Mouse (Mus musculus): Measurements from ENCODE around the gene 4930407I10Rik. TPM values are rescaled to one million over a fixed set of nuclear protein-coding genes. Genes with fewer than 3 reads are reported as not detected.
A peak's percentile ranks its signal among the peaks of the same experiment; 100 is the strongest.

4930407I10Rik gene
- not detected for total RNA-seq (2021)
- long read RNA-seq, result 0 reads

DNA sequence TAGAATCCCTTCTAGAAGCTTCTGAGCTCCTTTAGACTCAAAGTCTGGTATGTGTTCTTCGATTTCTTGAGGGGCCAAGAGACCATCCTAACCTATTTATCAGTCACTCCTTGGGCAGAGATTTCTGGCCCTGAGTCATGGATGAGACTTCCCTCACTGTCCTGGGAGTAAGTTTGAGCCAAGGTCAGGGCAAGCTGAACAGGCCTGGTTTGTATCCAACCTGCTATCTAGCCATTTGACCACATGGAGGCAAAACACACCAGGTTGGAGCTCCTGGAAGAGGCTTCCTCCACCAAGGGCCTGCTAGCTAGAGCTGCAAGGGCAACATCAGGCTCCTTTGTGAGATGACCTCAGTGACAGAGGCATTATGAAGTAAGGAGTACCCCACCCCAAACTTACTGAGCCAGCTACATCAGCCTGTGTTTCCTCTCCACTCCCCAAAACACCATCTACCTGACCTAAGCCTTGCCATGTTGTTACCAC lies at the start of gene 4930407I10Rik:
4930407I10Rik (plus strand) TSS at position 433 of the 483 bp plus-strand sequence.
- no peak for DNase-seq (ENCODE audit: low spot score in 2 of 2)

DNA sequence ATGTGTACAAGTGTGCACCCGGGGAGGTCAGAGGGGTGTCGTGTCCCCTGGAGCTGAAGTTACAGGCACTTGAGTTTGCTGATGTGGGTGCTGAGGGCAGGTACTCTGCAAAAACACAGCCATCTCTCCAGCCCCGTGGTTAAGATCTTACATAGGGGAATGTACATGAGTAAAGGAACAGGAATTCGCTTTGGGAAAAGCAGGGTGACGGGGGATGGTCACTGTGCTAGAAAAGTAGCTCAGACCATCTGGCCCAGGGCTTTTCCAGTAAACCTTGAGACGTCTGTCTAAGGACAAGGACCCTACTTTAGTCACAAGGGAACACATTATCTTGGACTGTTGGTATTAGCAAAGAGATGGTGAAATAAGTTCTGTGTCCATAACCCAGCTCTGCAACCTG lies 47.0 kb upstream of the 4930407I10Rik start:
- no peak for DNase-seq (ENCODE audit: low spot score in 2 of 2)

DNA sequence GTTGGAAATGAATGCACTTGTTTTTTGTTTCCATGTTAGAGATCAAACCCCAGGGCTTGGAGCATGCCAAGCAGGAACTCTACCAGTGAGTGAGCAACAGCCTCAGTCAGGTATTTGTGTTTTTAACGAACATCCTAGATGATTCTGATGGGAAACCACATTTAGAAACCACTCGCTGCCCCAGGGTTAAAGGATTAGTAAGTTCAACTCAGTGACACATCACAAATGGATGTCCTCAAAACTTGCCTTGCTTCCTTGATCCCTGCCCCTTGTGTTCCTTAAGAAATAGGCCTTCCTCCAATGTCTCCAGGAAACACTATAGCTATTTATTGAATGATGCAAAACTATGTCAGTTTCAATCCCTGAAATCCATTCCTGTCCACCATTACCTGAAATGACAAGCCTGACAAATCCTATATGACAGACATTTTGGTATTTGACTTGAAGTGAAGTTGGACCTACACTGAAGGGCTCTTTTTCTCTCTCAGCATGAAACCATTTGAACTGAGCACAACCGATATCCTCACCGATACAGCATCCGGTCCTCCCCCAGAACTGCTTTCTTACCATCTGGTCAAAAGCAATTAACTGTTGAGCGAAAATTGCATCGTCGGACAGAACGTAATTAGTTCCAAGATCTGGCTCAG lies 44.1 kb upstream of the 4930407I10Rik start:
- peak in 1 of 2 experiments; percentile 40 for DNase-seq (ENCODE audit: low spot score in 2 of 2)

DNA sequence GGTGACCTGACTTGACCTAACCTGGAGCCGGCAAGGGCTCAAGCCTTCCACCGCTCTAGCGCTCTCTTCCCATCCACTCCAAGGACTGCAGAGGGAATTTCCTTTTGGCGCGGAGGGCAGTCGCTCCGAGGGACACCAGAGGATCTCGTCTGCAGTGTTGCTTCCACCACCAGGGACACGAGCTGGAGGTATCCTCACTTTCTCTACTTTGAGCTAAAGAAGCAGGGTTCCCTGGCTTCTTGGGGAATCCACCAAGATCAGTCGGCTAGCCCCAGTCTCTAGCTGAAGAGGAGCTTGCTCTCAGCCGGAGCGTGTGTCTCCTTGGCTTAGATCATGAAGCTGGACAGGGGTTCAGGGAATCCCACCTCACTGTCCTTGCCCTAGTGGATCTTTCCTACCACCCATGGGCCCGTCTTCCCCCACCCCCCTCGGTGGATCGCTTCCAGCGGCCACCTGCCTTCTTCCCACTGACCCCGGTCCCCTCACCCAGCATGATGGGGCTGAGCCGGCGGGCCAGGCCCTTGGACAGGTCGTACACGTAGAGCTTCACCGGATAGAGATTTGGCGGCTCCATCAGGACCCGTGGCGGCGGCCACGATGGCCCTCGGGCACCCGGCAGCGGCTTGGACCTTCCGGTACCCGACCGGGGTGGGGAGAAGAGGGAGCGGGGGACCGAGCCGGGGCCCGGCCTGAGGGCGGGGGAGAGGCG lies 43.4 kb upstream of the 4930407I10Rik start:
- DNase-seq (ENCODE audit: low spot score in 2 of 2), result peak in 1 of 2 experiments; percentile 25

DNA sequence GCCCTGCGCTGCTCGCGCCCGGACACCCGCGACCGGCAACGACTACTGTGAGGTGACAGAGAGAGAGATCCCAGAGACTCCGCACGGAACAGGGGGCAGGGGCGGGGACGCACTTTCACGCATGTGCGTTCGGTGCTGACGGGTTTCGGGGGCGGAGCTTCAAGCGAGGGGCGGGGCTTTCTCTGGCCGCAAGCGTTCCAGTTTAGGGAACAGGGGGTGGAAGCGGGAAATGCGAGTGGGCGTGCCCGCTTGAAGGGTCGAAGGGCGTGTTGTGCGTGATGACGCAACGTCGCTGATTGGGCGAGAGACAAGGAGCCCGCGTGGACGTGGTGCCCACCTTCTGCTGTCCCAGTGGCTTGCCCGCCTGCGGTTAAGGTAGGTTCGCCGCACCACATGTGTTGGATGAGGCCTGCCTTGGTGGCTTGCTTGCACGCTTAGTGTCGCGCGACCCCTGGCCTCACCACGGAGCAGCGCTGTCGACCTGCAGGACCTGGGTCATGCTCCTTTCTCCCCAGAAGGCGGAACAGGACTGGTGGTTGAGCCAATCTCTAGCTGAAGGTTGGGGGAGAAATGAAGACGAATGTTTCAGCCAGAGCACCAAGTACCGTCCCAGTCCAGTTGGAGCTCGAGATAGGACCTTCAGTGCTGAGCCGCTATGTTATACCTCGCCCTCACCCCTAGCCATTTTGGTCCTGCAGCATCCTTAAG lies 42.7 kb upstream of the 4930407I10Rik start:
- DNase-seq (ENCODE audit: low spot score in 2 of 2), result peak; percentile 99 to 100

DNA sequence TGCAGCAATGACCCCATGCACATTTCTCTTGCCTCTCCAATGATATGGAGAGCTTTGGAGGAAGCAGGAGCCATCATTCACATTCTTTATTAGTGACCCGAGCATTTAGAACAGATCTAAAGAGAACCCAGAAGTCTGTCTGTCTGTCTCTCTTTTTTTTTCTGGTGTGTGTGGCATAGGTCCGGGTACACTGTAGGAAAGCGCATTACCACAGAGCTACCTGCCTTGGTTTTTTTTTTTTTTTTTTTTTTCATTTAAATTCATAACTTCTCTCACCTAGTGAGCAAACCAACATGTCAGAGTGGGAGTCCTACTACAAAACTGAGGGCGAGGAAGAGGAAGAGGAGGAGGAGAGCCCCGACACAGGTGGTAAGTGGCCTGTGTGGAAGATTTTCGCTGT lies 42.1 kb upstream of the 4930407I10Rik start:
- no peak for DNase-seq (ENCODE audit: low spot score in 2 of 2)

DNA sequence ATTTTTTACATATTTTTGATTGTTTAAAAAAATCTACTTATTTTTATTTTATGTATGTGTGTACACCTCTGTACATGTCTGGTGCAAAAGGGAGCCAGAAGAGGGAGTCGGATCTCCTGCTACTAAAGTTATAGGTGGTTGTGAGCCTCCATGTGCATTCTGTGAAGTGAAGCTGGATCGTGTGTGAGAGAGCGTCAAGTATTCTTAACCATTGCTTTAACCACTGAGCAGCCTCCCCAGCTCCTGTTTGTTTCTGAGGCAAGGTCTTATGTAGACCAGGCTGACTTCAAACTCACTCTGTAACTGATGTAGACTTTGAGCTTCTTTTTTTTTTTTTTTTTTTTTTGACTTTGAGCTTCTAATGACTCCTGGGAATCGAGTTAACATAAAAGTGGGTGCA lies 41.5 kb upstream of the 4930407I10Rik start:
- no peak for DNase-seq (ENCODE audit: low spot score in 2 of 2)

DNA sequence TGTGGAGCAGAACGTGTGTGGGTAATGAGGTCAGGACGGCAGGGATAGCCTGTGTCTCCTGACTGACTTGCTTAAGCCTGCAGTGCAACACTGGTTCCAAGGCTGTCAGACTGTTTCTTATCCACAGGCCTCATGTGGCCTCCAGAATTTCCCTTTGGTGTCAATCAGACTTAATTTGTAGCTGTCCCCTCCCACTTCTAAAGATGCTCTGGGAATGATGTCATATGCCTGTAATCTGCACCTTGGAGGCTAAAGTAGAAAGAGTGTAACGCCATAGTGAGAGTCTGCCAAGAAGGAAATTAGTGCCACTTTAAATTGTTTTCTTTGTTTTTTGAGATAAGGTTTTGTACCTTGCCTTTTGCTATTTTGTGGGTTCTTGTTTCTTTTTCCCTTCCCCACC lies 39.7 kb upstream of the 4930407I10Rik start:
- no peak for DNase-seq (ENCODE audit: low spot score in 2 of 2)

DNA sequence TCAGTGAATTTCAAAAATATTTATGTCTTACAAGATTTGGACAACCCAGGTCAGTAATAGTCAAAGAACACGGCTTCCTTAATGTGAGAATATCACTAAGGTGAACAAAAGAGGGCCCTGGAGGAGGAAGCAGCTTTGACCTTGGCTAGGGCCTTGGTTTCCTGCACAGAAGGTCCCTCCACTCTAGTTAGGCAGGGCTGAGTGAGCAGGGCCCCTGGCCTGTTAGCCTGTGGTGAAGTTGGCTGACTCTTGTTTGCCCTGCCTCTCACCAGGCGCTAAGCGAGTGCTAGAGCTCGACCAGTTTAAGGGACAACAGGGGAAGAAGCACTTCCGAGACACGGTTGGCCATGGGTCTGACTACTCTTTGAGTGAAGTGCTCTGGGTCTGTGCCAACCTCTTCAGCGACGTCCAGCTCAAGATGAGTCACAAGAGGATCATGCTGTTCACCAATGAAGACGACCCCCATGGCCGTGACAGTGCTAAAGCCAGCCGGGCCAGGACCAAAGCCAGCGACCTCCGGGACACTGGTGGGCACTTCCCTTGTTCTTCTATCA lies 36.3 kb upstream of the 4930407I10Rik start:
- no peak for DNase-seq (ENCODE audit: low spot score in 2 of 2)

DNA sequence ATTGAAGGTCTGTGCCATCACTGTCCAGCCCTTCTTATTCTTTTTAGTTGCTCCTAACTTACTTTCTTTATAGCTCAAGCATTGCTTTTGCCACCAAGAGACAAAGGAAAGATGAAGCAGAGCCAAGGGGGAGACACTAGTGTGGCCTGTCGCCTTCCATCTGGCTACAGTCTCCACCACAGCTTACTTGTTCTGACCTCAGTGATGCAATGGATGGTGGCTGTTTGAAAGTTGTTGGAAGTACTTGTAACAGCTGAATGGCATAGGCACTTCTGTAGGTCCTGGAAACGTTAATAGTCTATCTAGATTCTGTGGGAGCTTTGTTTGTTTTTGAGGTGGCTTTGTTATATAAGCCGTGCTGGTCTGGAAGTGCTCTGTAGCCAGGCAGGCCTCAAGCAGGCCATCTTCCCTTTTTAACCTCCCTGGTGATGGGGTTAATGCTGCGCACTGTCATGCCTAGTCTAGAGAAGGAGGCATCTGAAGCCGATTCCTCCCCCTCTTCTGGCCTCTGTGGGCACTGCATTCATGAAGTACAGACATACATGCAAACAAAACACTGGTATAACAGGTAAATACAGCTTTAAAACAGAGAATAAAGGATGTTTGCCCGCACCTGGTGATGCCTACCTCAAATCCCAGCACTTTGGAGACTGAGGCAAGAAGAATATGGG lies 34.9 kb upstream of the 4930407I10Rik start:
- no peak for DNase-seq (ENCODE audit: low spot score in 2 of 2)

DNA sequence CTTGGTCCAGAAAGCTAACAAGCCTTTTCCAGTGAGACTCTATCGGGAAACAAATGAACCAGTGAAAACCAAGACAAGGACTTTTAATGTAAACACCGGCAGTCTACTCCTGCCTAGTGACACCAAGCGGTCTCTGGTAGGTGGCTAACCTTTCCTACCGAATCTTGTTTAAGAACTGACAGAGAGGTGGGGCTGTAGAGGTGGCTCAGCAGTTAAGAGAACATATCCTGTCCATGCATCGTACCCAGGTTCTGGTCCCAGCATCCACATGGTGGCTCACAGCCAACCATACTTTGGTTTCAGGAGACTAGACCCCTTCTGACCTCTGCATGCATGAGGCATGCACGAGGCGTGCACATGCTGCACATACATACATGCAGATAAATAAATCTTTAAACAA lies 31.7 kb upstream of the 4930407I10Rik start:
- DNase-seq (ENCODE audit: low spot score in 2 of 2), result no peak

DNA sequence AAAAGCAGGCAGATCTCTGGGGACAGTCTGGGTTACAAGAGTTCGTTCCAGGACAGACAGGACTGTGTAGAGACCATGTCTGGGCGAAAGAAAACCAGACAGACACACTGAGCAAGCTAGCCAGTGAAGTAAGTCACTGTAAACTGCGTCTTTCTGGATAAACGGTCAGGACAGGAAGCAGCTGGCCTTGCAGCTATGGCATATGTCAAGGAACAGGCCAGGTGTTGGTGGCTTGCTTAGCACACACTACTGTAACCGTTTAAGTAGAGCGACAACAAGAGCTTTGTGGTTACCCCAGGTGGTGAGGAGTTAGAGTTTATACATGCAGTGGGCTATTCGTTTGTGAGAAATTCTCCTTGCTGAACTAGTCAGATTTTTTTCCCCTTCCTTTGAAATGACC lies 31.2 kb upstream of the 4930407I10Rik start:
- no peak for DNase-seq (ENCODE audit: low spot score in 2 of 2)

DNA sequence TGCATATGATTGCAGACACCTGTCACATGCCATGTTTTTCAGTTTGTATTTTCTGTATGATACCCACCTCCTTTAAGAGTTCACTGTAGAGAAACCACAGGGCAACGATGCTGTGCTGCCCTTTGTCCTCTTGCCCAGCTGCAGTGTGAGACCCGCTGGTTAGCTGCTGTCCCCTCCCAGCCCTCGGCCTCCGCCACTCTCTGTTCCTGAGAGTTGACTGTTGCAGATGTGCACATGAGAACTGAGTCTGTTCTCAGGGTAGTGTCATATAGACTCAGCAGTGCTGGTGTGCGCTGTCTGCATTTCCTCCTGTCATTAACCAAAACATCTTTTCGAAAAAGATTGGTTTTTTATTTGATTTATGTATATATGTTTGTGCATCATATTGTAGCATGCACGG lies 26.6 kb upstream of the 4930407I10Rik start:
- no peak for DNase-seq (ENCODE audit: low spot score in 2 of 2)

DNA sequence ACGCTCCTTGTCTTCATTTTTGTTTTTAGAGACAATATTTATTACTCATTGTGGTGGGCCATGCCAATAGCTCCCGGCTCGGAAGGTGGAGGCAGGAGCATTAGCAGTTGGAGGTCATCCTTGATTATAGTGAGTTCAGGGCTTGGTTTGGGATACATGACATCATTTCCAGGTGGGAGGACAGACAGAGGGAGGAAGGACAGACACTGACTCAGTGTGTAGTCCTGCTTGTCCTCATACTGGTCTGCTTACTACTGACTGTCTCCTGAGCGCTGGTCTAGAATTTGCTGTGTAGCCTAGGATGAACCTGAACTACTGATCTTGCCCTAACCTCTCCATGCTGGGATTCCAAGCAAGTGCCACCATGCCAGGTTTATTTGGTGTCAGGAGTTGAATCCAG lies 25.2 kb upstream of the 4930407I10Rik start, which contains the start of gene Desi1:
Desi1 (minus strand) TSS at position 101 of the 400 bp plus-strand sequence.
- DNase-seq (ENCODE audit: low spot score in 2 of 2), result no peak

DNA sequence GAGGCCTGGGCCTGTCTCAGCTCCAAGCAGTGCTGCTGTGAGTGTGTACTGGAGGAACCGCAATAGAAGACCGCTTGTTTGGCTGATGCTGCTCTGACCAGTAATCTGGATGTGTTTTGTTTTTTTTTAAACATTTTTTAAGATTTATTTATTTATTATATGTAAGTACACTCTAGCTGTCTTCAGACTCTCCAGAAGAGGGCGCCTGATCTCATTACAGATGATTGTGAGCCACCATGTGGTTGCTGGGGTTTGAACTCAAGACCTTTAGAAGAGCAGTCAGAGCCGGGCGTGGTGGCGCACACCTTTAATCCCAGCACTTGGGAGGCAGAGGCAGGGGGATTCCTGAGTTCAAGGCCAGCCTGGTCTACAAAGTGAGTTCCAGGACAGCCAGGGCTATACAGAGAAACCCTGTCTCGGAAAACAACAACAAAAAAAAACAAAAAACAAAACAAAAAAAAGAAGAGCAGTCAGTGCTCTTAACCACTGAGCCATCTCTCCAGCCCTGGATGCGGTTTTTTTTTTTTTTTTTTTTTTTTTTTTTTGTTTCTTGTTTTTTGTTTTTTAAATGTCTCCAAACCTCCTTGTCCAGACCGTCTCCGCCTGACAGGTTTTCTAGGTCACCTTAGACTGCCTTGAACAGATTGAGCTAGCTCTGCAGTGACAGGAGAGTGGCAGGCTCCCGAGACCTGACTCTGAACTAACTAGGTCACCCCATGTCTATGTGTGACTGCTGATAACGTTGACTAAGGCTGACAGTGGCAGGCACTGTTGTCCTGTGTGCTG lies 22.9 kb upstream of the 4930407I10Rik start:
- DNase-seq (ENCODE audit: low spot score in 2 of 2), result peak in 1 of 2 experiments; percentile 39

DNA sequence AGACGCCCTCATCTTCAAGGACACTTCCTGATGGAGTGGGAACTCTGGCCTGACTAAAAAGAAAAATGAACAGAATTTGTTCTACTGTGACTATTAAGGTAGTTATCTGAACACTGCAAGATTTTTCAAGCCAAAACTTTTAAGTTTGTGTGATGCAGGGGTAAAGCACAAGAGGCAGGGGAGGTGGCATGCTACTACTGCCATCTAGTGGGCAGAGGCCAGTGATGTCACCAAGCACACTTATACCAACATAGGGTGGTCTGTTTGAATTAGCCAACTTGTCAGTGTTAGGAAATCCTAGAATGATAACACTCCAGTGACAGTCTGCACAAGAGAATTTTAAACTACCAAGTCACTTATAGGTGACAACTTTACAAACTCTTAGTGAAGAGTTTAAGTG lies 18.3 kb upstream of the 4930407I10Rik start:
- peak in 1 of 2 experiments; percentile 67 for DNase-seq (ENCODE audit: low spot score in 2 of 2)

DNA sequence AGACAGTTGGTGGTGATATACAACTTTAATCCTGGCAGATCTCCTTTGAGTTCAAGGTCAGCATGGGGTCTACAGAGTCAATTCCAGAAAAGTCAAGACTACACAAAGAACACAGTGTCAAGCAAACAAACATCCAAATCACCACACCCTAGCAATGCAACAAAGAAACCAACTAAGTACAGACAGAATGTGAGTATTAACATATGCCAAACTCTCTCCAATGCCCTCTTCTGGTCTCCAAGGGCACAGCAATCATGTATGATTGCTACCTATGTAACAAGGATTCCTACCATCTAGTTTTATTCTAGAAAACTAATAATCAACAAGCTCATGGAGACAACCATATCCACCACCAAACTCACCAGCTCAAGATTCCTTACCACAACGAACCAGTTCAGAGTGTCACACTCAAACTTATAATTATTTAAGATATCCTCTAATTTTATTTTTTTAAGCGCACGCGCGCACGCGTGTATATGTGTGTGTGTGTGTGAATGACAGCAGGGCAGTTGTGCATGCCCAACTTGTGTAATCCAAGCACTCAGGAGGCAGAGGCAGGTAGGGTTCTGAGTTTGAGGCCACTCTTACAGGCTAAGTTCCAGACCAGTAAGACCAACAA lies 14.7 kb upstream of the 4930407I10Rik start:
- DNase-seq (ENCODE audit: low spot score in 2 of 2), result peak in 1 of 2 experiments; percentile 32

DNA sequence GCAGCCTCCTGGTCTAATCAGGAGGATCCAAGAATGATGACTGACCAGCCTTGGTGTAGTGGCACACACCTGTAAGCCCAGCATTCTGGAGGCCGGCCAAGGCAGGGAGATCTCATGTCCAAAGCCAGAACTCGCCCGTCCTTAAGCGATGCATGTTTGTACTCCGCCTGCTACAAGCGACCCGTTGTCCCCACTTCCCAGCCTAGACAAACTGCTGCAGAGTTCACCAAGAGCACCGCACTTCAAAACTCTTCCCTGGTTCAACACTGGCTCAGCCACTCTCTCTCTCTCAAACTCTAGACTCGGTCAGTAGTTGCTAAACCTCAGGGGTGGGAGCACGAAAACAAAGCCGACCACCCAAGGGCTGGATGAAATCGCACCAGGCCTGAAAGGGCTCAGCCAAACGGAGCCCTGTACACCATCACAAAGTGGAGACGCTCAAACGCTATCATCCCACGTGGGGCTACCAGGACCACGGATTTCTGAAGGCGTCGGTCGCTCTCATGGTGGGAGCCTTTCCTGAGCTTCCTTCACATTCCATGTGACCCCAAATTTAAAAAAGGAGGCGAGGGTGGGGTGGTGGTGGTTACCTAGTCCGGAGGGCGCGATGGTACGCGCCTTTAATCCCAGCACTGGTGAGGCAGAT lies 12.6 kb upstream of the 4930407I10Rik start:
- DNase-seq (ENCODE audit: low spot score in 2 of 2), result no peak

Data from layer of hippocampus, adult 18-20 months (tissue).